Mouse (Mus musculus): ENCODE measurements at regions not wholly inside any gene's neighbourhood (a gene's known extent, or its start where the extent isn't known, plus 50 kb on each side); places are given as distances from the start of the nearest gene placed in this dataset.

DNA sequence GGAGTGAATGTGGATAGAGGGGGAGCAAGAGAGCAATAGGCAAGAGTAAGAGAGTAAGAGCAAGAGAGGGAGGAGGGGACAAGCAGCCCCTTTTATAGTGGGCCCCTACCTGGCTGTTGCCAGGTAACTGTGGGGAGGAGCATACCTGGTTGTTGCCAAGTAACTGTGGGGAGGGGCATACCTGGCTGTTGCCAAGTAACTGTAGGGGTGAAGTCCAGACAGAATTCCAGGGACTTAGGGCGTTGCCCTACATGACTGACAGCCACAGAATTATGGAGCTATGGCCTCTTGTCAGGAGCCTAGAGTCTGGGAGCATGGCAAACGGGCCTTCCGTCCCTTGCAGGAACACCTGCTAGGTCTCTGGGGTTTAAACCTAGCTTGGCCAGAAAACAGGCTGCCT is 64.5 kb upstream of the Selenok start:
- Histone ChIP-seq H3K27me3 (replicated peaks) (peaks cover 32% of the 10 kb centered on the region), H3K4me2 (ENCODE audit: insufficient read depth, low read depth, poor library complexity, severe bottlenecking) (no peak overlapping the region), H3K9me3 (replicated peaks; ENCODE audit: low read length) (peaks cover 3% of the 10 kb centered on the region), H3K4me3 (replicated peaks in 1 of 3; ENCODE audit: low read depth in 2 of 3, low read length in 2 of 3, poor library complexity in 1 of 3) (no peak overlapping the region), H3K9ac (ENCODE audit: insufficient read depth, low read depth) (no peak overlapping the region), H3K79me2 (replicated peaks; ENCODE audit: control insufficient read depth, extremely low read depth, insufficient read depth, poor library complexity, severe bottlenecking) (no peaks in the 10 kb centered on the region), H3K4me1 (ENCODE audit: control insufficient read depth in 1 of 2, insufficient read depth in 2 of 2) (no peaks in the 10 kb centered on the region), H3K27ac (ENCODE audit: insufficient read depth, low read depth) (no peak overlapping the region), H3K36me3 (replicated peaks in 1 of 2; ENCODE audit: control insufficient read depth in 1 of 2, insufficient read depth in 1 of 2, low read length in 1 of 2) (no peaks in the 10 kb centered on the region)
- in situ Hi-C loops (cut with MboI; ENCODE audit: low pct_ligation_motif_present, low pct_unique_long_range_greater_than_20kb, low sequenced_read_pairs), result no loop called here
- TF ChIP-seq KAT2A (IDR thresholded peaks at IDR 0.05; ENCODE audit: insufficient replicate concordance, low read length), result no peak
- TF ChIP-seq USF1 (IDR thresholded peaks at IDR 0.05; ENCODE audit: low read depth, low read length), result no peak
- TF ChIP-seq TCF12 (IDR thresholded peaks at IDR 0.05; ENCODE audit: low read depth, low read length), result no peak
- no peak for TF ChIP-seq PAX5 (IDR thresholded peaks at IDR 0.05; ENCODE audit: low read length)
- TF ChIP-seq NRF1 (IDR thresholded peaks at IDR 0.05; ENCODE audit: low read depth, low read length), result no peak
- no peak for TF ChIP-seq E2F4 (IDR thresholded peaks at IDR 0.05; ENCODE audit: insufficient replicate concordance, low read depth, low read length)
- no peak for TF ChIP-seq MXI1 (IDR thresholded peaks at IDR 0.05; ENCODE audit: low read depth, low read length)
- TF ChIP-seq MYC (IDR thresholded peaks at IDR 0.05; ENCODE audit: low read depth, low read length), result no peak
- no peak for TF ChIP-seq ELF1 (IDR thresholded peaks at IDR 0.05; ENCODE audit: low read depth, low read length)
- TF ChIP-seq ZNF384 (IDR thresholded peaks at IDR 0.05; ENCODE audit: low read depth, low read length), result no peak
- TF ChIP-seq BHLHE40 (IDR thresholded peaks at IDR 0.05; ENCODE audit: low read depth, low read length), result no peak
- no peak for TF ChIP-seq CHD1 (IDR thresholded peaks at IDR 0.05; ENCODE audit: low read depth, low read length)
- TF ChIP-seq RCOR1 (conservative IDR thresholded peaks at IDR 0.05; ENCODE audit: low read depth, low read length), result no peak
- no peak for TF ChIP-seq POLR2AphosphoS2 (IDR thresholded peaks at IDR 0.05; ENCODE audit: low read depth, low read length)
- no peak for TF ChIP-seq NELFE (IDR thresholded peaks at IDR 0.05; ENCODE audit: low read depth, low read length)
- no peak for TF ChIP-seq CTCF (conservative IDR thresholded peaks at IDR 0.05 in 1 of 2, IDR thresholded peaks at IDR 0.05 in 1 of 2; ENCODE audit: low read depth in 2 of 2, low read length in 2 of 2)
- dilution Hi-C loops (cut with MboI; ENCODE audit: extremely low pct_ligation_motif_present, extremely low pct_unique_long_range_greater_than_20kb, low sequenced_read_pairs), result no loop called here
- DNase-seq (ENCODE audit: extremely low read depth), result no peak

GRCm38 (mm10) chr14:29904856-29905255 is 63.3 kb upstream of the Selenok start:
- Histone ChIP-seq H3K9me3 (replicated peaks; ENCODE audit: low read length) (peaks cover 3% of the 10 kb centered on the region), H3K9ac (ENCODE audit: insufficient read depth, low read depth) (no peak overlapping the region), H3K27ac (ENCODE audit: insufficient read depth, low read depth) (no peak overlapping the region), H3K4me3 (replicated peaks in 1 of 3; ENCODE audit: low read depth in 2 of 3, low read length in 2 of 3, poor library complexity in 1 of 3) (no peak overlapping the region), H3K27me3 (replicated peaks) (peaks cover 21% of the 10 kb centered on the region), H3K36me3 (replicated peaks in 1 of 2; ENCODE audit: control insufficient read depth in 1 of 2, insufficient read depth in 1 of 2, low read length in 1 of 2) (no peaks in the 10 kb centered on the region), H3K79me2 (replicated peaks; ENCODE audit: control insufficient read depth, extremely low read depth, insufficient read depth, poor library complexity, severe bottlenecking) (no peaks in the 10 kb centered on the region), H3K4me2 (ENCODE audit: insufficient read depth, low read depth, poor library complexity, severe bottlenecking) (no peak overlapping the region), H3K4me1 (ENCODE audit: control insufficient read depth in 1 of 2, insufficient read depth in 2 of 2) (peaks cover 8 to 10% of the 10 kb centered on the region in 2 experiments; a peak in 3 of 4 replicates)
- in situ Hi-C loops (cut with MboI; ENCODE audit: low pct_ligation_motif_present, low pct_unique_long_range_greater_than_20kb, low sequenced_read_pairs), result no loop called here
- TF ChIP-seq ELF1 (IDR thresholded peaks at IDR 0.05; ENCODE audit: low read depth, low read length), result no peak
- no peak for TF ChIP-seq MAZ (IDR thresholded peaks at IDR 0.05; ENCODE audit: low read depth, low read length)
- no peak for TF ChIP-seq CTCF (conservative IDR thresholded peaks at IDR 0.05 in 1 of 2, IDR thresholded peaks at IDR 0.05 in 1 of 2; ENCODE audit: low read depth in 2 of 2, low read length in 2 of 2)
- TF ChIP-seq CHD2 (IDR thresholded peaks at IDR 0.05; ENCODE audit: low read length), result no peak
- no peak for TF ChIP-seq GABPA (IDR thresholded peaks at IDR 0.05; ENCODE audit: insufficient replicate concordance, low read depth, low read length)
- no peak for TF ChIP-seq PAX5 (IDR thresholded peaks at IDR 0.05; ENCODE audit: low read length)
- no peak for TF ChIP-seq MEF2A (IDR thresholded peaks at IDR 0.05; ENCODE audit: borderline replicate concordance, low read depth, low read length)
- no peak for TF ChIP-seq E2F4 (IDR thresholded peaks at IDR 0.05; ENCODE audit: insufficient replicate concordance, low read depth, low read length)
- no peak for TF ChIP-seq USF1 (IDR thresholded peaks at IDR 0.05; ENCODE audit: low read depth, low read length)
- TF ChIP-seq JUND (conservative IDR thresholded peaks at IDR 0.05; ENCODE audit: low read depth, low read length), result no peak
- no peak for TF ChIP-seq MYC (IDR thresholded peaks at IDR 0.05; ENCODE audit: low read depth, low read length)
- no peak for TF ChIP-seq SMC3 (IDR thresholded peaks at IDR 0.05; ENCODE audit: low read depth, low read length)
- TF ChIP-seq NELFE (IDR thresholded peaks at IDR 0.05; ENCODE audit: low read depth, low read length), result no peak
- TF ChIP-seq ZC3H11A (IDR thresholded peaks at IDR 0.05; ENCODE audit: low read depth, low read length), result no peak
- no peak for TF ChIP-seq ETS1 (conservative IDR thresholded peaks at IDR 0.05; ENCODE audit: low read depth, low read length)
- no peak for TF ChIP-seq MAFK (IDR thresholded peaks at IDR 0.05; ENCODE audit: insufficient replicate concordance, low read length)
- TF ChIP-seq RAD21 (IDR thresholded peaks at IDR 0.05; ENCODE audit: low read depth, low read length), result no peak
- TF ChIP-seq UBTF (IDR thresholded peaks at IDR 0.05; ENCODE audit: low read depth, low read length), result no peak
- no peak for DNase-seq (ENCODE audit: extremely low read depth)
- dilution Hi-C loops (cut with MboI; ENCODE audit: extremely low pct_ligation_motif_present, extremely low pct_unique_long_range_greater_than_20kb, low sequenced_read_pairs), result no loop called here
